Mouse (Mus musculus) embryonic fibroblast, embryonic 13.5 days (primary cell): ENCODE data around the gene Lamtor4.

Source experiments
- CTCF ChIP-seq: IDR thresholded peaks from 2 replicates; pipeline ENCODE4 v1.5.1; 2011; ENCODE audit warnings: mild to moderate bottlenecking, control low read depth, low read length, moderate library complexity, borderline replicate concordance; ENCODE audit not compliant: insufficient read depth
- POLR2A ChIP-seq: IDR thresholded peaks from 2 replicates; pipeline ENCODE4 v1.6.1; 2011; ENCODE audit warnings: low read depth, mild to moderate bottlenecking, control low read depth, low read length, moderate library complexity

DNA sequence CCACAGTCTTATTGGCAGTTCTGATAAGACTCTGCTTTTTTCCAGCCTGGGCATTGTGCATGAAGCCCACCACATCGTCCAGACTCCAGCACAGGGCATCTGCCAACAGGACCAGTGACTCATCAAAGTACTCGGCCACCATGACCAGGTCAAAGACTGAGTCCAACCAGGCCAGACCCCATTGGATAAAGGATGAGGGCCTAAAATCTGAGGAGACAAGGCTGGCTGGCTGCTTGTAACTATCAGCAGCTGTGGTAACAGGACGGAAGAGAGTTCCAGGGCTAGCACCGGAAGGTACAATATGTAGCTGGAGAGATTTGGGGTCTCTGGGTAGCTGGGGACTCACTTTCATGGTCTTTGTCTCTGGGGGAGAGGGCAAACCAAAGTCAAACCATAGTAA is 10.4 kb downstream of the Lamtor4 start:
- no peak for TF ChIP-seq POLR2A
- no peak for TF ChIP-seq CTCF
